Mouse (Mus musculus): ENCODE data around the gene Zfp423. TPM values are rescaled to one million over a fixed set of nuclear protein-coding genes. Genes with fewer than 3 reads are reported as not detected.

Gene Zfp423
- total RNA-seq, 2 experiments from 2014 or later = 26.8 to 28.9 TPM

DNA sequence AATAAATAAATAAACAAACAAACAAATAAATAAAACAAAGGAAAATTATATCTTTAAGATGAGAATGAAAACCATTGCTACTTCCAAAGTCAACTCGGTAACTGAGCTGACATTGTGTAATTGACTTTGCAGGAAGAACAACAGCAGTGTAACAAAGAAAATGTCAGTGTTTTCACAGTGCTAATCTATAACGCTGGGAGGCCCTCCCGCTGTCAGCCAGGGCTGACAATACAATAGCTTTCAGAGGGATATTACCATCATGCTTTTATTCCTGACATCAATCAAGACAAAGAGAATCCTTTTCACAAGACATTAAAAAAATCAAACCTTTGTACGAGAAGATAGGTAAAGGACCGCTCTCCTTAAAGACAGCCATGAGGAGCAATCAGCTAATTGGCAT is 5.9 kb downstream of the Zfp423 start:
- no peak for DNase-seq (ENCODE audit: extremely low spot score in 1 of 2, low spot score in 1 of 2)

DNA sequence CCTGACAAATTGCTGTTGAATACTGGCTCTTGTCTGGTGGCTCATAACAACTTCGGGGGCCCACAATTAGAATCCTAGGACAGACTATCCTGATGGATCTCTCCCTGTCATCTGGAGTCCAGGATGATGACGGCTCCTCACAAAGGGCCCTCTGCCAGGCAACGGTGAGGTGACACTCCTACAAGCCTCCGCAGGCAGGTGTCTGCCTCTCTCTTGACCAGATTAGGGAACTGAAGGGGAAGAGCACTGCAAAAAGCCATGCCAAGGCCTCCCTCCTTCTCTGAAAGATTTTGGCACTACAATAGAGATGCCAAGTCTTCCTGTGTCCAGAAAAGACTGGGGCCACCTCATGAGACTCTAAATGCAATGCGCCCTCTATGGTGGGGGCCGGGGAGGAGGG is 7.1 kb downstream of the Zfp423 start:
- DNase-seq (ENCODE audit: extremely low spot score in 1 of 2, low spot score in 1 of 2) = no peak

DNA sequence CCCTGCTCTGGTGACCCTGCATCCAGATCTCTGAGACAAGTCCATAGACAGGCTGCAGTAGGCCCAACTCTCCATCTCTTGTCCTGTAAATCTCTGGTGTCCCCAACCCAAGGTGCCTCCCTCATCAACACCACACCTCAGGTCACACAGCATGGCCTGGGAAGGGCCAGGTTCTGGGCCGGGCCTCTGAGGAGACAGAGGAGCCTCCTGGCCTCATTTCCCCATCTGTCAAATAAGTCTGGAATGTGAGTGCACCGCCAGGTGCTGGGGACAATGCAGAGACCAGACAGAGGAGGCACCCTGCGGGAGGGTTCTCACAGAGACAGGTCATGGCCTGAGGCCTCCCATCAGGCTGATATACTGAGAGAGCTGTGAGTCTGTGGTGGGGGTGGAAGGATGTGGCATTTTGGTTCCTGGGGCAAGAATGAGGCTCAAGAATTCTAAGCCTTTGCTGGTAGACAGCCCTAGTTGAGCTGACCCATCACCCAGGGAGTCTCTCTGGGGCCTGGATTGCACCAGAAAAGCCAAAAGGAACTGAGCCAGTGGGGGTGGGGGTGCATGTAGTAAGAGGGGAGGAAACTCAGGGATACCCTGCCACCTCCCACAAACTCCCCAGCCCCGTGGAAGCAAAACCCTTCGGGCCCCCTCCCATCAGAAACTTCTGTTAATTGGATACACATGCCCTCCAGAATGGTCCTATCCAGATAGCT is 15.0 kb downstream of the Zfp423 start:
- no peak for DNase-seq (ENCODE audit: extremely low spot score in 1 of 2, low spot score in 1 of 2)

DNA sequence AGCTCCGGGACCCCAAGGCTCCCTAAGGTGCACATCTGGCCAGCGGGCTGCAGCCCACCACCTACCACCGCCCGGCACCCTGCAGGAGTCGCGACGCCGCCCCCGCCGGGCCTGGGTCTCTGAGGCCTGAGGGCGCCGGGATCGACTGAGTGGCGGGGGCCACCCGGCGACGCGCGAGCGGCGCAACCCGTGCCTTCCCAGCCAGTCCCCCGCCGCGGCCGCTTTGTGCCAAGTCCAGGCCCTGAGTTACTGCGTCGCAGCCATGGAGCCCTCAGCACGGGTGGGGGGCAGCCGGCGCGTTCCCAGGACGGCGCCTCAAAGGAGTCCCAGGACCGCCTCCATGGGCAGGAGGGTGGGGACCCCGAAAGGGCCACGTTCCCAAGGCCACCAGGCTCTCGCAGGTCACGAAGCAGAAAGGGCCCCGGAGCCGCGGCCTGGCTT is 15.7 kb downstream of the Zfp423 start:
- no peak for DNase-seq (ENCODE audit: extremely low spot score in 1 of 2, low spot score in 1 of 2)

DNA sequence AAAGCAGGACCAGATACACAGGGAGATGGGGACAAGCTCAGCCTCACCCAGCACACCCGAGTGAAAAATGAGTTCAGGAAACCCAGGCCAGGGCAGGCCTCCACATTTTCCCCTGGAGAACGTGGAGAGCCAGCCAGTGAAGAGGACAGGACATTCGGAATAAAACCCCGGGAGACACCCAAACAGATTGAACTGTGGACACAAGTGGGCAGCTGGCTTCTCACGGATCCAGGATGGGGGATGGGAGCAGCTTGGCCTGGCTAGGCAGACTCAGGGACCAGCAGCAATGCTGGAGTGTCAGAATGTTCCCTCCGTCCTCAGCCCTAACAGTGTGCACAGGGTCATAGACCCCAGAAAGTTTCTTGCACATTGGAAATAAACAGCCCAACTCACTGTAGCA is 18.7 kb downstream of the Zfp423 start:
- DNase-seq (ENCODE audit: extremely low spot score in 1 of 2, low spot score in 1 of 2) = no peak

DNA sequence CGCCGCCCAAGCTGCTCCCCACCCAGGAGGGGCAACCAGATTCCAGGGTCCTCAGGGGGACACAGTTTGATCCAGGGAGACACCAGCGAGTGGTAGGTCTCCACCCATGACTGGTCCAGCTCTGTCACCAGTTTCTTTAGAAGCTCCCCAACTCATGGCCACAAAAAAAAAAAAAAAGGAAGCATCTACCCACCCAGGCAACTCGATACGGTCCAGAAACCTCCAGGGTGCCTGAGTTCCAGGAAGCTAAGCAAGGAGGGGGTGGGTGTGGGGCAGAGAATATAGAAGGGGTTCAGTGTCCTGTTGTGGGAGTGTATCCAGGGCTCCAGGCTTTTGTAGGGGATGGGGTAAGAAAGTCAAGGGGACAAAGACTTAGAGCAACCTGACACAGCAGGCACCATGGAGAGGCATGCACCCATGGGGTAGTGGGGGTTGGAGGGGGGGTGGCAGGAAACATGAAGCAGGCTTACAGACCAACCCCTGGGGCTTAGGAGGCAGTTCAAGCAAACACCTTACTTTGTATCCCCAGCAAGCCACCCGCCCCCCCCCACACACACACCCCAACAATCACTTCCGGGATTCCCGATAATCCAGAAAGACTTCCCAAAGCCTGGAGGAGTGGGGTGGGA is 20.0 kb downstream of the Zfp423 start:
- DNase-seq (ENCODE audit: extremely low spot score in 1 of 2, low spot score in 1 of 2) = no peak

DNA sequence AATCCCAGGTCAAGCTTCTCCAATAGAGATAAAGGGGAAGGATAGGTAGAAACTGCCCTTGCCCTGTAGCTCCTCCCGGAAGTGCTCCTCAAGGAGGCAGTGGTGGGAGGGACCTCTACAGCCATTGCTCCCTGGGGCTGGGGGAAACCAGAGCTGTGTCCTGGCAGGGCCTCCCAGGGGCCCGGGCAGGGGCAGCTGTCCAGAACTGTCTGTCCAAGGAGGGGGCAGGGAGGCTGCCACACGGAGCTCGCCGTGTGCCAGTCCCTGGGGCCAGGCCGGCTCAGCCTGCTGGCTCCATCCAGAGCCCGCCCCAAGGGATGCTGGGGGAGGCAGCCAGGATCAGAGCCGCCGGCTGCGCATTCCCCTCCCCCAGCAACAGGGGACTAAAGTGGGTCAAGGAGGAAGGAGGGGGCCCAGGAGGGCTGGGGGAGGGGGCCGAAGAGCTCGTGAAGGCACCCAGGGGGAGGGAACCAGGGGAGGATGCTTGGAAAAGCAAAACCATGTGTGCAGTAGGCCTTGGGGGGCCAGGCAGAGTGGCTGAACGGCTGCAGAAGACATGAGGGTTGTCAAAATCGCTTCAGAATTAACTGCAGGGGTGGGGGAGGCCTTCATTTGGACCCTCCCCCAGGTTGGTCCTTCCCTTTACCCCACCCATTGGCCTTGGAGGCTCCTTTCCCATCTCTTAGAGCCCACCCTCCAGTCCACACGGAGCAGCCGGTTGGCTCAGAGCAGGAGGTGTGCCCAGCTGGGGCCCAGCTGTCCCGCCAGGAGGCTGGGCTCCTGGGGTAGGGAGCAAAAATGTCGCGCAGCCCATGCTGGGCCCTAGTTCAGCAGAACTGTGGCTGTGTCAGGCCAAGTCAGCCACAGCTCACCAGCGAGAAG is 20.8 kb downstream of the Zfp423 start:
- peak in 1 of 2 experiments; percentile 36 for DNase-seq (ENCODE audit: extremely low spot score in 1 of 2, low spot score in 1 of 2)

DNA sequence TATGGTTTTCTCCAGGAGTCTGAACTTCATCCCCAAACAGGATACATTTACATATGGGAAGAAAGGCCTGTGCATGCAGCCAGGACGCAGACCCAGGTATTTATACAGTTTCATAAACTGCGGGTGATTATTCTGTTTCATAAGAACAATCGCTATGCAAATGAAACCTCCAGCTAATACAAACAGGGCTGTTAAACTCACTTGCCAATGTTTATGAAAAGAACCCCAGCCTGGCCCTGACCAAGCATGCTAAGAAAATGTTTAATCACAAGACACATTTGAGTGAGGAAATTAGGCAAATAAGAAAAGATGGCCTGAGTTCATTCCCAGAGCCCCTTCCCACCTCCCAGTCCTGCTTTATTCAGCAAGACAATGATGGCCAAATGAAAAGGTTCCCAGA is 22.2 kb downstream of the Zfp423 start:
- DNase-seq (ENCODE audit: extremely low spot score in 1 of 2, low spot score in 1 of 2) = no peak

DNA sequence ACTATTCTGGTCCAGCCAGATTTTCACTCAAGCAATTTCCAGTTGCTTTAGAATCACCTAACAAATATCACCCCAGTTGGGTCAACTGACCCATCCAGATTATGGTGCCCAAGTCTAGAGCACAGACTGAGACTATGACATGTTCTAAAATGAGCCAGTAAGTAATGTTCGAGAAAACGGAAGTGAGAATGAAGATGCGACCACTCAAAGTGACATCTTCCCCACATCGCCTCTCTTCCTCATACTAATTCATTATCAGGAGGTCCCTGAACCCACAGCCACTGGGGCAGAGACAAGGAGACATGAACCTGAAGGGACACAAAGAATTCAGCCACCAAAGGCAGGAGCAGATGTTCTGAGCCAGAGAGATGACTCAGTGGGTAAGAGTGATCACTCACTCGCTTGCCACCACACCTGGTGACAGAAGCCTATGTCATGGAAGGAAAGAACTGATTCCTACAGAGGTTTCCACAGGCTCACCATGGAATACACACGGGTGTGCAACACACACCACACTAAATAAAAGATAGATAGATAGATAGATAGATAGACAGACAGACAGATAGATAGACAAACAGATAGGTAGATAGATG is 24.2 kb downstream of the Zfp423 start:
- DNase-seq (ENCODE audit: extremely low spot score in 1 of 2, low spot score in 1 of 2) = no peak

GRCm38 (mm10) chr8:87934175-87934574 is 25.2 kb downstream of the Zfp423 start:
- DNase-seq (ENCODE audit: extremely low spot score in 1 of 2, low spot score in 1 of 2) = no peak

DNA sequence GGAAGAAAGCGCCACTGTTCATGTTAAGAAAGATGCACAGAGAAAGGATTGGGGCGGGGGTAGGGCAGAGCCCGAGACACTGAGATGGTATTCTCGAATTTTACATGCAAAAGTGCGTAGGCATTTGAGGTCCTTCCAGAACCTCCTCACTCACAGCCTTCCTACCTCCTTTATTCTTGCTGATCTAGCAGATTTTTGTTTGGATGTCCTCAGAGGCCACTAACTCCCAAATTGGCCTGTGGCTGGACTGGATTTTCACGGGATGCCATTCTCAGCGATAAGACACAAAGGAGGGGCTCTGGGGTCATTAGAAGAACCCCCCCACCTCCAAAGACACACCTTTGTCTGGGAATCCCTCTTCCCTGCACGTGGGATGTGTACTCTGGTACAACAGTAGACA is 25.6 kb downstream of the Zfp423 start:
- DNase-seq (ENCODE audit: extremely low spot score in 1 of 2, low spot score in 1 of 2) = no peak

DNA sequence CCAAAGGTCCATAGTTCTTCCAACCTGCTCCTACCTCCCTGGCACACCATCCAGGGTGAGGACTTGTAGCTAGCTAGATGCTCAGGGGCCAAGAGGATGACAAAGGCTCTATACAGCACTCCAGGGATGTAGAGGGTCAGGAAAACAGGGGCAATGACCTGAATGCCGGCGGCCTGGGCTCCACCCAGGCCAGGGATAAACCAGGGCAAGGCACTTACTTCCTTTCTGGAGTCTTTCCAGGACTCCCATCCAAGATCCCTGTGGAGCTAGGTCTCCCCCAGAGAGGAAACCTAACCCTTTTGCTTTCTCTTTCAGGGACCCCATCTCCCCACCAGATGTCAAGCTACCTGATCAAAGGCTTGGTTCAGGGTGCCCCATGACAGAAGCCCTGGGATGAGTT is 30.5 kb downstream of the Zfp423 start:
- no peak for DNase-seq (ENCODE audit: extremely low spot score in 1 of 2, low spot score in 1 of 2)

- no peak for DNase-seq (ENCODE audit: extremely low spot score in 1 of 2, low spot score in 1 of 2)
These were observed 32.2 kb downstream of the Zfp423 start for GRCm38 (mm10) chr8:87927034-87927830.

GRCm38 (mm10) chr8:87926098-87926890 is 33.1 kb downstream of the Zfp423 start:
- no peak for DNase-seq (ENCODE audit: extremely low spot score in 1 of 2, low spot score in 1 of 2)

GRCm38 (mm10) chr8:87922936-87923335 is 36.5 kb downstream of the Zfp423 start:
- DNase-seq (ENCODE audit: extremely low spot score in 1 of 2, low spot score in 1 of 2) = no peak

- DNase-seq (ENCODE audit: extremely low spot score in 1 of 2, low spot score in 1 of 2) = no peak
These were observed 36.9 kb downstream of the Zfp423 start for GRCm38 (mm10) chr8:87922446-87922845.

DNA sequence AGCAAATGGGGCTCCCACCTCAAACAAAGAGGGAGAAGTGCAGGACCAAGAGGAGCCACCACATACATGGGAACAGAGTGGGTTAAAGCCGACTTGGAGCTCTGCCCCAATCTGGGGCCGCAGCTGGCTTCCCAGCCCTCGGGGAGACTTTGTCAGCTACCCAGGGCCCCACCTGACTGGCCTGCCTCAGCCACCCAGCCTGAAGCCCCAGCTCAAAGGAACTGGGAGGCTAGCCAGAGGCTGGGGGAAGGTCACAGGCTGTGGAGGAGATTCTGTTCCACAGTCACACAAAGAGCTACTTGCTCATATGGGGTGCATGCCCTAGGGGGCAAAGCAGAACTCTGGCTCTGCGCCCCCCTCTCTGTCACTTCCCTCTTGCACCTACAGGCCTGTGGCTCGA is 41.4 kb downstream of the Zfp423 start:
- DNase-seq (ENCODE audit: extremely low spot score in 1 of 2, low spot score in 1 of 2) = no peak

GRCm38 (mm10) chr8:87915763-87916162 is 43.6 kb downstream of the Zfp423 start:
- DNase-seq (ENCODE audit: extremely low spot score in 1 of 2, low spot score in 1 of 2) = no peak

DNA sequence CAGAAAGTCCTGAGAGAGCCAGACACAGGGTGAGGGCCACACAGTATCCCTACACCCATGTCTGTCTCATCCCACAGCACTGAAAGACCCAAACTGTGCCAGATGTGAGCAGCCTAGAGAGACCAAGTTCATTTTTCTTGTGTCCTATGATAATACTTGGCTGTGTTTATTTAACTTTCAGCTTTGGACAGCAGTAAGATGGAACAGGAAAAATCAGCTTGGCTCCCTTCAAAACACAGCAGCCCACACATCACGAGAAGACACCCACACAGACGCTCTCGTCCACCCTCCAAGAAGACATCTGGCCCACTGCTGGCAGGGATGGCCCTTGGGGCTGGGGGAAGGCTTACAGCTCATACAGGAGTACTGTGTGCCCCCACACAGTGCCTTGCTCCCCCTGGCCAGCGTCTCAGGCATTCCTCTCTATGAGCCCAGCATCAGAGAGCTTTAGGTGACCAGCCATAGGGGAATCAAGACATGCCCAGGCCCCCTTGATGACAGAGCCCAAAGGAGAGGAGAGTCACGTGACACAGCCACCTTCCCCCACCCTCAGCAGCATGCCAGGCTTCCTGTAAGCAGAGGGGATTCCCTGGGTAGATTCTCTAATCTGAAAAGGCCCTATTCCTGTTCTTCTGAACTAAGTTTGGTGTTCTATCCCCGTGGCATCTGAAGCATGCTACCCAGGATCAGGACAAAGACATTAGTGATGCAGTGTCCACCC is 45.0 kb downstream of the Zfp423 start:
- no peak for DNase-seq (ENCODE audit: extremely low spot score in 1 of 2, low spot score in 1 of 2)
